Mouse (Mus musculus) testis, adult 2 months (tissue): ENCODE measurements around the gene Snap91.

Experiments
- CTCF ChIP-seq: fragments of 200-500 bp; IDR thresholded peaks from 2 replicates; pipeline ENCODE4 v1.5.1; 2012; ENCODE audit warnings: low read depth, mild to moderate bottlenecking, inconsistent platforms, low read length, moderate library complexity; ENCODE audit not compliant: control insufficient read depth, insufficient read depth, insufficient replicate concordance
- POLR2A ChIP-seq: fragments of 200-500 bp; IDR thresholded peaks from 2 replicates; pipeline ENCODE4 v1.6.1; 2012; ENCODE audit warnings: low read depth, mild to moderate bottlenecking, inconsistent platforms, low read length, moderate library complexity; ENCODE audit not compliant: control insufficient read depth

GRCm38 (mm10) chr9:86766991-86767390, 113.5 kb downstream of the Snap91 start:
- no peak for TF ChIP-seq POLR2A
- TF ChIP-seq CTCF = no peak
